Mouse (Mus musculus): ENCODE measurements around the gene Slc25a38. TPM values are rescaled to one million over a fixed set of nuclear protein-coding genes. Genes with fewer than 3 reads are reported as not detected.

The Slc25a38 gene
- polyA plus RNA-seq, 2 experiments = 26.0 to 31.9 TPM

GRCm38 (mm10) chr9:120071251-120071650 is 38.9 kb upstream of the Slc25a38 start:
- H3K4me2 ChIP-seq (replicated peaks; ENCODE audit: low read depth, low read length, severe bottlenecking) = no peak overlapping the region
- WGBS = 86% methylated on average over 2 of the region's 2 CpGs
- H3K4me1 ChIP-seq (ENCODE audit: control insufficient read depth, insufficient read depth, low read length) = no peaks in the 10 kb centered on the region
- no peaks in the 10 kb centered on the region for H3K27me3 ChIP-seq (ENCODE audit: control insufficient read depth, insufficient read depth, low read length)
- ATAC-seq (ENCODE audit: low FRiP score, low read depth) (no peak), DNase-seq (ENCODE audit: low spot score) (no peak)
- no peak overlapping the region for H3K4me3 ChIP-seq (replicated peaks; ENCODE audit: low read length)
- no peaks in the 10 kb centered on the region for H3K9me3 ChIP-seq (ENCODE audit: control insufficient read depth, low read length)
- no peaks in the 10 kb centered on the region for H3K36me3 ChIP-seq (ENCODE audit: control insufficient read depth, insufficient read depth, low read length)
- no peak overlapping the region for H3K9ac ChIP-seq (ENCODE audit: low read depth, low read length, severe bottlenecking)
- TF ChIP-seq POLR2A (IDR thresholded peaks at IDR 0.05; ENCODE audit: borderline replicate concordance, extremely low read depth, insufficient read depth, insufficient read length) = no peak
- no peak overlapping the region for H3K27ac ChIP-seq (replicated peaks; ENCODE audit: low read depth, low read length)

- no peaks in the 10 kb centered on the region for H3K27me3 ChIP-seq (ENCODE audit: control insufficient read depth, insufficient read depth, low read length)
- no peaks in the 10 kb centered on the region for H3K4me1 ChIP-seq (ENCODE audit: control insufficient read depth, insufficient read depth, low read length)
- no peak for TF ChIP-seq POLR2A (IDR thresholded peaks at IDR 0.05; ENCODE audit: borderline replicate concordance, extremely low read depth, insufficient read depth, insufficient read length)
- H3K4me3 ChIP-seq (replicated peaks; ENCODE audit: low read length) = no peak overlapping the region
- DNase-seq (ENCODE audit: low spot score) (peak; percentile 57), ATAC-seq (ENCODE audit: low FRiP score, low read depth) (no peak)
- H3K4me2 ChIP-seq (replicated peaks; ENCODE audit: low read depth, low read length, severe bottlenecking) = no peak overlapping the region
- H3K9me3 ChIP-seq (ENCODE audit: control insufficient read depth, low read length) = no peaks in the 10 kb centered on the region
- WGBS = 26% methylated on average over 3 of the region's 3 CpGs
- no peak overlapping the region for H3K9ac ChIP-seq (ENCODE audit: low read depth, low read length, severe bottlenecking)
- H3K36me3 ChIP-seq (ENCODE audit: control insufficient read depth, insufficient read depth, low read length) = no peaks in the 10 kb centered on the region
- no peak overlapping the region for H3K27ac ChIP-seq (replicated peaks; ENCODE audit: low read depth, low read length)
Measured at GRCm38 (mm10) chr9:120073169-120073568, 37.0 kb upstream of the Slc25a38 start.

- no peaks in the 10 kb centered on the region for H3K27me3 ChIP-seq (ENCODE audit: control insufficient read depth, insufficient read depth, low read length)
- no peak overlapping the region for H3K4me3 ChIP-seq (replicated peaks; ENCODE audit: low read length)
- H3K36me3 ChIP-seq (ENCODE audit: control insufficient read depth, insufficient read depth, low read length) = no peaks in the 10 kb centered on the region
- H3K27ac ChIP-seq (replicated peaks; ENCODE audit: low read depth, low read length) = no peak overlapping the region
- ATAC-seq (ENCODE audit: low FRiP score, low read depth) (no peak), DNase-seq (ENCODE audit: low spot score) (no peak)
- H3K4me2 ChIP-seq (replicated peaks; ENCODE audit: low read depth, low read length, severe bottlenecking) = no peak overlapping the region
- no peak for TF ChIP-seq POLR2A (IDR thresholded peaks at IDR 0.05; ENCODE audit: borderline replicate concordance, extremely low read depth, insufficient read depth, insufficient read length)
- no peak overlapping the region for H3K9ac ChIP-seq (ENCODE audit: low read depth, low read length, severe bottlenecking)
- no peaks in the 10 kb centered on the region for H3K4me1 ChIP-seq (ENCODE audit: control insufficient read depth, insufficient read depth, low read length)
- no peaks in the 10 kb centered on the region for H3K9me3 ChIP-seq (ENCODE audit: control insufficient read depth, low read length)
- WGBS = 83% methylated on average over 7 of the region's 7 CpGs
Measured at GRCm38 (mm10) chr9:120074516-120074915, 35.7 kb upstream of the Slc25a38 start.

- Histone ChIP-seq H3K27me3 (ENCODE audit: control insufficient read depth, insufficient read depth, low read length) (no peaks in the 10 kb centered on the region), H3K4me1 (ENCODE audit: control insufficient read depth, insufficient read depth, low read length) (no peaks in the 10 kb centered on the region), H3K9me3 (ENCODE audit: control insufficient read depth, low read length) (no peaks in the 10 kb centered on the region), H3K36me3 (ENCODE audit: control insufficient read depth, insufficient read depth, low read length) (no peaks in the 10 kb centered on the region), H3K27ac (replicated peaks; ENCODE audit: low read depth, low read length) (no peak overlapping the region), H3K4me3 (replicated peaks; ENCODE audit: low read length) (no peak overlapping the region), H3K9ac (ENCODE audit: low read depth, low read length, severe bottlenecking) (no peak overlapping the region), H3K4me2 (replicated peaks; ENCODE audit: low read depth, low read length, severe bottlenecking) (no peak overlapping the region)
- 83% methylated on average over 3 of the region's 3 CpGs for WGBS
- no peak for TF ChIP-seq POLR2A (IDR thresholded peaks at IDR 0.05; ENCODE audit: borderline replicate concordance, extremely low read depth, insufficient read depth, insufficient read length)
- ATAC-seq (ENCODE audit: low FRiP score, low read depth) = no peak
- no peak for DNase-seq (ENCODE audit: low spot score)
Measured at GRCm38 (mm10) chr9:120078241-120078640, 31.9 kb upstream of the Slc25a38 start.

- Histone ChIP-seq H3K9ac (ENCODE audit: low read depth, low read length, severe bottlenecking) (no peak overlapping the region), H3K36me3 (ENCODE audit: control insufficient read depth, insufficient read depth, low read length) (no peaks in the 10 kb centered on the region), H3K27ac (replicated peaks; ENCODE audit: low read depth, low read length) (no peak overlapping the region), H3K9me3 (ENCODE audit: control insufficient read depth, low read length) (no peaks in the 10 kb centered on the region), H3K4me2 (replicated peaks; ENCODE audit: low read depth, low read length, severe bottlenecking) (no peak overlapping the region), H3K4me1 (ENCODE audit: control insufficient read depth, insufficient read depth, low read length) (no peaks in the 10 kb centered on the region), H3K27me3 (ENCODE audit: control insufficient read depth, insufficient read depth, low read length) (no peaks in the 10 kb centered on the region), H3K4me3 (replicated peaks; ENCODE audit: low read length) (no peak overlapping the region)
- DNase-seq (ENCODE audit: low spot score) = no peak
- WGBS = 76% methylated on average over 7 of the region's 7 CpGs
- ATAC-seq (ENCODE audit: low FRiP score, low read depth) = no peak
- no peak for TF ChIP-seq POLR2A (IDR thresholded peaks at IDR 0.05; ENCODE audit: borderline replicate concordance, extremely low read depth, insufficient read depth, insufficient read length)
Measured at GRCm38 (mm10) chr9:120079901-120080300, 30.3 kb upstream of the Slc25a38 start.

- H3K9ac ChIP-seq (ENCODE audit: low read depth, low read length, severe bottlenecking) = no peak overlapping the region
- no peaks in the 10 kb centered on the region for H3K9me3 ChIP-seq (ENCODE audit: control insufficient read depth, low read length)
- H3K4me1 ChIP-seq (ENCODE audit: control insufficient read depth, insufficient read depth, low read length) = no peaks in the 10 kb centered on the region
- H3K27ac ChIP-seq (replicated peaks; ENCODE audit: low read depth, low read length) = no peak overlapping the region
- H3K27me3 ChIP-seq (ENCODE audit: control insufficient read depth, insufficient read depth, low read length) = no peaks in the 10 kb centered on the region
- DNase-seq (ENCODE audit: low spot score) (no peak), ATAC-seq (ENCODE audit: low FRiP score, low read depth) (no peak)
- no peak overlapping the region for H3K4me3 ChIP-seq (replicated peaks; ENCODE audit: low read length)
- no peaks in the 10 kb centered on the region for H3K36me3 ChIP-seq (ENCODE audit: control insufficient read depth, insufficient read depth, low read length)
- no peak overlapping the region for H3K4me2 ChIP-seq (replicated peaks; ENCODE audit: low read depth, low read length, severe bottlenecking)
- TF ChIP-seq POLR2A (IDR thresholded peaks at IDR 0.05; ENCODE audit: borderline replicate concordance, extremely low read depth, insufficient read depth, insufficient read length) = no peak
- 80% methylated on average over 8 of the region's 8 CpGs for WGBS
Measured at GRCm38 (mm10) chr9:120080546-120081108, 29.5 kb upstream of the Slc25a38 start.

Measured in limb, embryonic 14.5 days (tissue).